In the genomic region with DNA sequence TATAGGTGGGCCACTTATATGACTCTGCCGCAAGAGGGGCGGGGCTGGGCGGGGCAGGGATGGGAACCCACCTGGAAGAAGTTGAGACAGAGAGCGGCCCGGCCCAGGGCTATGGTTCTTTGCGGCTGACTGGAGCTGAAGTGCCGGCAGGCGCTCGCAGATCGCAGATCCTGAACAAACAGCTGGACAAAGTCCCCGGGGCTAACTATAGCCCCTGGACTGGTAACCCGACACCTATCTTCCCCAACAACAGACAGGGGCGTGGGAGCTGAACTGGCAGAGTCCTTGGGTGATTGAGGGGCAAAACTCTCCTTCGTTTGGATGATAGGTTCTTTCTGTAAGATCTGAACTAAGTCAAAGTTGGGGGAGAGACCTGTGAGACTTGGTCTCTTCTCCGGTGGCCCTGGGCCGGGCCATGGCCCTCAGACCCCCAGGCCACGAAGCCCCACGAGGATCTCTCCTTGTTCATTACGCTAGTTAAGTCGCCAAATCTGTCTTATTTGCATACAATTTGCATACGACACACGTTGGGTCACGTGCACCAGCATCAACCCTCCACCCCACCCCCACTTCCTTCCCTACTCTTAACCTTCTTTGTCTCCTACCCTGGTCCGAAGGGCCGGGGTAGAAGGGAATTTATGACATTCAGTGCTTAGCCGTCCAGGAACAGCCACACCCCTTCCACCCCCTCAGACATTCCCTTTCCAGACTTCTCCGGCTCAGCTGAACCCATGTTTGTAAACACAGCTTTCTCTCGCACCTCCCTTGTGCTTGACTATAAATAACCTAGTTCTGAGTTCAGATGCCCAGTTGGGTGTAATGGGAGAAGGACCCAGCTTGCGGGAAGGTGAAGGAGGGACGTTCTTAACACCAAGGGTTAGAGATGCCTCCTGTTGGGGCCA, we compare ENCODE assay signal across 9 mouse cellular contexts. TPM values are rescaled to one million over a fixed set of nuclear protein-coding genes. Genes with fewer than 3 reads are reported as not detected.
DNase-seq lines count a peak whose midpoint lies in the region; ATAC-seq and TF ChIP-seq lines count a peak whose summit lies in the region.
"Had no signal": no experiment of that assay in that cellular context is flagged by ENCODE, and none has a peak within 500 bp of the region (broad histone marks: within the 10 kb centered on the region; RNA-seq: fewer than 3 reads in every experiment).

No protein-coding gene starts in this region.

- no peak for TF ChIP-seq POLR2A in spleen, adult 2 months (IDR thresholded peaks at IDR 0.05; ENCODE audit: low read depth, low read length)
- TF ChIP-seq POLR2A in kidney, adult 2 months (IDR thresholded peaks at IDR 0.05; ENCODE audit: low read depth, low read length) = no peak

- H3K36me3 ChIP-seq in spleen, adult 2 months (ENCODE audit: control insufficient read depth, insufficient read depth, low read length) = no peaks in the 10 kb centered on the region
- H3K36me3 ChIP-seq in kidney, adult 2 months (ENCODE audit: control insufficient read depth, insufficient read depth, low read length) = no peaks in the 10 kb centered on the region
- no peaks in the 10 kb centered on the region for H3K36me3 ChIP-seq in lung, postnatal 0 days (ENCODE audit: insufficient read depth, low read length)
- H3K36me3 ChIP-seq: G1E had no signal

- TF ChIP-seq CTCF in spleen, adult 2 months (IDR thresholded peaks at IDR 0.05; ENCODE audit: extremely low read depth, insufficient read depth, insufficient read length, insufficient replicate concordance) = no peak
- no peak for TF ChIP-seq CTCF in kidney, adult 2 months (conservative IDR thresholded peaks at IDR 0.05; ENCODE audit: insufficient read depth, insufficient read length, low read depth, low read length)
- TF ChIP-seq CTCF in lung, postnatal 0 days (IDR thresholded peaks at IDR 0.05) = no peak

- H3K9ac ChIP-seq in lung, postnatal 0 days (replicated peaks; ENCODE audit: low read depth) = no peak overlapping the region

- H3K27me3 ChIP-seq in spleen, adult 2 months (ENCODE audit: control insufficient read depth, insufficient read depth, low read length) = no peaks in the 10 kb centered on the region
- H3K27me3 ChIP-seq in kidney, adult 2 months (replicated peaks; ENCODE audit: control insufficient read depth, insufficient read depth, low read length) = no peaks in the 10 kb centered on the region
- no peaks in the 10 kb centered on the region for H3K27me3 ChIP-seq in lung, postnatal 0 days (replicated peaks; ENCODE audit: insufficient read depth, low read length)

- ATAC-seq in lung, postnatal 0 days = peak; percentile 88

- peaks cover 8% of the 10 kb centered on the region; the same call in 1 of the 2 replicates for H3K4me1 ChIP-seq in spleen, adult 2 months (ENCODE audit: control insufficient read depth, insufficient read depth, insufficient read length)
- H3K4me1 ChIP-seq in kidney, adult 2 months (ENCODE audit: control insufficient read depth, insufficient read depth, low read length) = peaks cover 4% of the 10 kb centered on the region; the same call in 1 of the 2 replicates
- H3K4me1 ChIP-seq in lung, postnatal 0 days (ENCODE audit: insufficient read depth, low read depth, low read length) = peaks cover 10% of the 10 kb centered on the region; the same call in 1 of the 2 replicates

- no peaks in the 10 kb centered on the region for H3K9me3 ChIP-seq in lung, postnatal 0 days (ENCODE audit: low read length)
- H3K9me3 ChIP-seq: G1E had no signal

- no peak for TF ChIP-seq EP300 in lung, postnatal 0 days (IDR thresholded peaks at IDR 0.05)

- 14% methylated on average over 30 of the region's 30 CpGs for WGBS in spleen, adult 2 months
- WGBS in kidney, adult 2 months = 9% methylated on average over 30 of the region's 30 CpGs
- 7% methylated on average over 30 of the region's 30 CpGs for WGBS in lung, postnatal 0 days

- peak; percentile 16 to 65 for DNase-seq in spleen, adult 2 months (ENCODE audit: low read depth in 1 of 2, low spot score in 2 of 2)
- no peak for DNase-seq in spleen, adult 12 weeks (ENCODE audit: low spot score)
- DNase-seq in heart, adult 8-10 months (ENCODE audit: low spot score) = peak; percentile 45
- DNase-seq in kidney, adult 2 months = peak; percentile 26
- DNase-seq in lung, postnatal 0 days (ENCODE audit: low spot score) = peak; percentile 85
- DNase-seq in retina, postnatal 1 day = peak; percentile 56
- DNase-seq in left cerebral cortex, adult 9 months (ENCODE audit: low spot score in 2 of 2) = no peak
- DNase-seq in cerebellum, adult 8-10 months = no peak

- H3K27ac ChIP-seq in spleen, adult 2 months (ENCODE audit: insufficient read depth, low read length) = no peak overlapping the region
- no peak overlapping the region for H3K27ac ChIP-seq in kidney, adult 2 months (ENCODE audit: insufficient read depth, low read depth, low read length)
- H3K27ac ChIP-seq in lung, postnatal 0 days (ENCODE audit: low read length) = no peak overlapping the region

- peak overlapping the region; percentile 71 for H3K4me2 ChIP-seq in lung, postnatal 0 days (replicated peaks; ENCODE audit: low read depth, low read length)

- H3K4me3 ChIP-seq in spleen, adult 2 months (ENCODE audit: extremely low read depth, insufficient read depth, insufficient read length) = peak overlapping the region; percentile 50
- H3K4me3 ChIP-seq in kidney, adult 2 months (ENCODE audit: insufficient read depth, low read depth, low read length) = peak overlapping the region; percentile 37
- H3K4me3 ChIP-seq in lung, postnatal 0 days (ENCODE audit: low read depth, low read length) = peak overlapping the region; percentile 34

RNA-seq across cellular contexts. Expression of gene Art1, which starts 1.5 kb away (rescaled TPM):
- 0.13 and 0.15 TPM in 2 replicates for polyA plus RNA-seq in spleen, adult 2 months (2012; rRNA removed)
- 100 to 1,000 TPM; 301 to 387 (median 344) TPM for total RNA-seq in heart, adult 8-10 months (2022)
- polyA plus RNA-seq in kidney, adult 2 months (2012; rRNA removed) = 0.08 and 3.8 TPM in 2 replicates
- polyA plus RNA-seq in lung, postnatal 0 days (2015; fragmentation: Nextera tagmentation; extraction: Ambion mirVana) = 0.14 and 0.23 TPM in 2 replicates
- polyA plus RNA-seq: G1E had no signal

RNA-seq across cellular contexts. Expression of gene Art5, which starts 9.3 kb away (rescaled TPM):
- polyA plus RNA-seq in spleen, adult 2 months (2012; rRNA removed) = 0.09 and 0.26 TPM in 2 replicates
- total RNA-seq in heart, adult 8-10 months (2022) = 10 to 100 TPM; 15.4 to 33.2 (median 23.0) TPM
- 0.15 and 0.33 TPM in 2 replicates for polyA plus RNA-seq in kidney, adult 2 months (2012; rRNA removed)
- 0.38 and 0.68 TPM in 2 replicates for polyA plus RNA-seq in lung, postnatal 0 days (2015; fragmentation: Nextera tagmentation; extraction: Ambion mirVana)
- polyA plus RNA-seq: G1E had no signal

RNA-seq across cellular contexts. Expression of gene Chrna10, which starts 16.6 kb away (rescaled TPM):
- 0.04 and 0.18 TPM in 2 replicates for polyA plus RNA-seq in spleen, adult 2 months (2012; rRNA removed)
- total RNA-seq in heart, adult 8-10 months (2022) = not detected
- 0.03 TPM in 1 of 2 replicates, not detected in the other for polyA plus RNA-seq in kidney, adult 2 months (2012; rRNA removed)
- 0.36 and 1.1 TPM in 2 replicates for polyA plus RNA-seq in lung, postnatal 0 days (2015; fragmentation: Nextera tagmentation; extraction: Ambion mirVana)
- polyA plus RNA-seq: G1E had no signal

RNA-seq across cellular contexts. Expression of gene Trpc2, which starts 17.1 kb away (rescaled TPM):
- 0.42 and 2.0 TPM in 2 replicates for polyA plus RNA-seq in spleen, adult 2 months (2012; rRNA removed)
- under 1 TPM in 2 of 4 experiments, not detected in 2; 0.11 to 0.87 TPM for total RNA-seq in heart, adult 8-10 months (2022)
- polyA plus RNA-seq in kidney, adult 2 months (2012; rRNA removed) = not detected in 2 replicates
- not detected in 2 replicates for polyA plus RNA-seq in lung, postnatal 0 days (2015; fragmentation: Nextera tagmentation; extraction: Ambion mirVana)
- polyA plus RNA-seq: G1E had no signal

RNA-seq across cellular contexts. Expression of gene Xntrpc, which starts 34.5 kb away (rescaled TPM):
- 2.6 and 4.9 TPM in 2 replicates for polyA plus RNA-seq in spleen, adult 2 months (2012; rRNA removed)
- 1 to 10 TPM in 2 of 4 experiments, under 1 TPM in 2; 0.47 to 1.1 (median 0.82) TPM for total RNA-seq in heart, adult 8-10 months (2022)
- polyA plus RNA-seq in kidney, adult 2 months (2012; rRNA removed) = 1.8 and 2.5 TPM in 2 replicates
- polyA plus RNA-seq in lung, postnatal 0 days (2015; fragmentation: Nextera tagmentation; extraction: Ambion mirVana) = 0.29 and 0.30 TPM in 2 replicates

Comparison
In these comparisons a context has a peak if more than half of its experiments do, and no peak if none do; other contexts are left out.
1. DNase-seq: peak in spleen, adult 2 months (2 of 2), heart, adult 8-10 months (single experiment), kidney, adult 2 months (single experiment), lung, postnatal 0 days (single experiment) and retina, postnatal 1 day (single experiment); none in spleen, adult 12 weeks (single experiment), left cerebral cortex, adult 9 months (0 of 2) and cerebellum, adult 8-10 months (single experiment).
2. Peak in every context shown above with its lines, with median percentiles within 50 percentile points of each other: H3K4me3 ChIP-seq.